Mouse (Mus musculus): ENCODE data around the gene Txlng. TPM values are rescaled to one million over a fixed set of nuclear protein-coding genes. Genes with fewer than 3 reads are reported as not detected.

Gene Txlng
- polyA plus RNA-seq, 1 experiment = 12.3 TPM

- H3K27ac ChIP-seq (ENCODE audit: insufficient read depth, low read depth, low read length) = peak overlapping the region; percentile 22
- peaks cover 4% of the 10 kb centered on the region for H3K4me1 ChIP-seq (ENCODE audit: control insufficient read depth, insufficient read depth, low read length)
- TF ChIP-seq POLR2A (IDR thresholded peaks at IDR 0.05; ENCODE audit: borderline replicate concordance, low read depth, low read length) = no peak
- TF ChIP-seq CTCF (IDR thresholded peaks at IDR 0.05; ENCODE audit: low read depth, low read length) = no peak
- peak overlapping the region; percentile 94 for H3K4me3 ChIP-seq (ENCODE audit: insufficient read depth, low read length)
Measured at GRCm38 (mm10) chrX:162760958-162761515, 68.2 kb downstream of the Txlng start.

DNA sequence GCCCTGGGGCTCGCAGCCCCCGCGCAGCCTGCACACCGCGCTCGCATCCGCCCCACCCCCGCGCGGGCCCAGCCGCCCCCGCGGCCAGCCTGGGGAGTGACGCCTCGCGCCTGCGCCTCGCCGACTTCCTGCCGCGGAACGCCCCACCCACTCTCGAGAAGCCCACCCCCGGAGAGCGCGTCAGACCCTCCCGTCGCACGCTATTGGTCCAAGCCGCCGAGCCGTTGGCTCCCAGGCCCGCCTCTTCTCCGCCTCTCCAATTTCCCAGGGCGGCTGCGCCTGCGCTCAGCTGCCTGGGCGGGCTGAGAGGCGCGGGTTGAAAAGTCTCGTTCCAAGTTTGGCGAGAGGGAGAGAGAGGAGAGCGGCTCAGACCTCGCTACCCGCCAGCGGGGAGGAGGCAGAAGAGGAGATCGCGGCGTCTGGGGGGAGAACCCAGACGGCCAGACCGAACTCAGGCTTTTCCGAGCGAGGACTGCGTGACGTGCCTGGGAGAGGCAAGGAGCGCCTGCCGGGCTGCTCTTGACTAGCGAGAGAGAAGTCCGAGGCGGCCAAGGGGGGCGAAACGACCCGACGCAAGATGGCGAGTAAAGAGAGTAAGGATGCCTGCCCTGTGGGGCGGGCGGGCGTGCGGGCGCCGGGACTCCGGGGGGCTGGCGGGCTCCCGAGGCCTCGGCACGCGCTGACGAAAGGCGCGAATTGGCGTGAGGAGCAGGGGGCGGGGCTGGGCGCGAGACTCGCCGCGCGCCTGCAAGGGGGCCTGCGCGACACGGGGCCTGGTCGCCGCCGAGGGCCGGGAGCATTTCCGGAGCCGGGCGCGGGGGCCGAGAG, 68.9 kb downstream of the Txlng start, which contains the start of gene Rbbp7:
Rbbp7 (plus strand) TSS at position 288 of the 828 bp plus-strand sequence.
- H3K4me1 ChIP-seq (ENCODE audit: control insufficient read depth, insufficient read depth, low read length) = peaks cover 4% of the 10 kb centered on the region
- peak within 1 kb of the TSS; percentile 91 for H3K27ac ChIP-seq (ENCODE audit: insufficient read depth, low read depth, low read length)
- no peak for TF ChIP-seq CTCF (IDR thresholded peaks at IDR 0.05; ENCODE audit: low read depth, low read length)
- no peak for TF ChIP-seq POLR2A (IDR thresholded peaks at IDR 0.05; ENCODE audit: borderline replicate concordance, low read depth, low read length)

GRCm38 (mm10) chrX:162759251-162760114, 69.8 kb downstream of the Txlng start:
- peak overlapping the region; percentile 91 for H3K27ac ChIP-seq (ENCODE audit: insufficient read depth, low read depth, low read length)
- H3K4me1 ChIP-seq (ENCODE audit: control insufficient read depth, insufficient read depth, low read length) = peaks cover 4% of the 10 kb centered on the region
- no peak for TF ChIP-seq CTCF (IDR thresholded peaks at IDR 0.05; ENCODE audit: low read depth, low read length)
- no peak for TF ChIP-seq POLR2A (IDR thresholded peaks at IDR 0.05; ENCODE audit: borderline replicate concordance, low read depth, low read length)
- peak overlapping the region; percentile 49 for H3K4me3 ChIP-seq (ENCODE audit: insufficient read depth, low read length)

More for the DNA sequence above, 68.9 kb downstream of the Txlng start, which contains the start of gene Rbbp7:
- peak within 1 kb of the TSS; percentile 94 for H3K4me3 ChIP-seq (ENCODE audit: insufficient read depth, low read length)

DNA sequence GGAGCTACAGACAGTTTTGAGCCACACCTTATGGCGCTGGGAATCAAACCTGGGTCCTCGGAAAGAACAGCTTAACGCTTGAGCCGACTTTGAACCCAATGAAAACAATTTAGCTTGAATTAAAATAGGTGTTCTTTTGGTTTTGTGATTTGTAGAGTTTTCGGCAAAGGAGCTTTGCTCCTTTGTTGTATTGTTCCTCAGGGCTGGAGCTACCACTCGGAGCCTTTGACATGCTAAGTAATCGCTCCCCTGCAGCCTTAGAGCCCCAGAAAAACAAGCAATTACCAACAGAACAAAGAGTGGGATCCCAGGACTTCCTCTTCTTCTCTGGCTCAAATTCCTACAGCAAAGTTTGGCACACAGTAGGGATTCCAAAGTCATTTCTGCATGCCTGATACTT, 73.2 kb downstream of the Txlng start:
- Histone ChIP-seq H3K4me1 (ENCODE audit: control insufficient read depth, insufficient read depth, low read length) (peaks cover 4% of the 10 kb centered on the region), H3K27ac (ENCODE audit: insufficient read depth, low read depth, low read length) (no peak overlapping the region), H3K4me3 (ENCODE audit: insufficient read depth, low read length) (no peak overlapping the region)
- TF ChIP-seq CTCF (IDR thresholded peaks at IDR 0.05; ENCODE audit: low read depth, low read length) (no peak), POLR2A (IDR thresholded peaks at IDR 0.05; ENCODE audit: borderline replicate concordance, low read depth, low read length) (no peak)

- Histone ChIP-seq H3K4me3 (ENCODE audit: insufficient read depth, low read length) (no peak overlapping the region), H3K4me1 (ENCODE audit: control insufficient read depth, insufficient read depth, low read length) (peaks cover 8% of the 10 kb centered on the region), H3K27ac (ENCODE audit: insufficient read depth, low read depth, low read length) (no peak overlapping the region)
- no peak for TF ChIP-seq CTCF (IDR thresholded peaks at IDR 0.05; ENCODE audit: low read depth, low read length)
- no peak for TF ChIP-seq POLR2A (IDR thresholded peaks at IDR 0.05; ENCODE audit: borderline replicate concordance, low read depth, low read length)
Measured at GRCm38 (mm10) chrX:162754314-162754713, 74.9 kb downstream of the Txlng start.

DNA sequence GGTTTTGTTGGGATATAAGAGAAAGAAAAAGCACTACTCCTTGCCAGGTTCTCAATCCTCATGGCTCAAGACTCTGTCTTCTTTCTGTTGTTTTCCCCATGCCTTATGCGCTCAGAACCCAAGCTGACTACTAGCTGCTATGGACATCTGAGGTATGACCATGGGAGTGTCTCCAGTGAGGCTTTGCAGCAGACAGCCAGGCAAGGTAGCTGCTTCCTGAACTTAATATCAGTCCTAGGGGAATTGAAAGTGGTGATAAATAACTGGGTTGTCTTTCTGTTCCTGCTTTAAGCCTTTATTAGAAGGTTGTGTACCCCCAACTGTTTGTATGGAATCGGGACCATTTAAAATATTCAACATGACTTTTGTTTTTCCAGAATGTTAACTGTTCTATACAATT, 76.8 kb downstream of the Txlng start:
- peaks cover 4% of the 10 kb centered on the region for H3K4me1 ChIP-seq (ENCODE audit: control insufficient read depth, insufficient read depth, low read length)
- no peak overlapping the region for H3K4me3 ChIP-seq (ENCODE audit: insufficient read depth, low read length)
- no peak overlapping the region for H3K27ac ChIP-seq (ENCODE audit: insufficient read depth, low read depth, low read length)
- TF ChIP-seq CTCF (IDR thresholded peaks at IDR 0.05; ENCODE audit: low read depth, low read length) (no peak), POLR2A (IDR thresholded peaks at IDR 0.05; ENCODE audit: borderline replicate concordance, low read depth, low read length) (no peak)

- no peak for TF ChIP-seq CTCF (IDR thresholded peaks at IDR 0.05; ENCODE audit: low read depth, low read length)
- TF ChIP-seq POLR2A (IDR thresholded peaks at IDR 0.05; ENCODE audit: borderline replicate concordance, low read depth, low read length) = no peak
- H3K4me3 ChIP-seq (ENCODE audit: insufficient read depth, low read length) = no peak overlapping the region
- no peak overlapping the region for H3K27ac ChIP-seq (ENCODE audit: insufficient read depth, low read depth, low read length)
- H3K4me1 ChIP-seq (ENCODE audit: control insufficient read depth, insufficient read depth, low read length) = peaks cover 4% of the 10 kb centered on the region
Measured at GRCm38 (mm10) chrX:162748696-162749420, 80.4 kb downstream of the Txlng start.

- TF ChIP-seq CTCF (IDR thresholded peaks at IDR 0.05; ENCODE audit: low read depth, low read length) (no peak), POLR2A (IDR thresholded peaks at IDR 0.05; ENCODE audit: borderline replicate concordance, low read depth, low read length) (no peak)
- Histone ChIP-seq H3K4me3 (ENCODE audit: insufficient read depth, low read length) (no peak overlapping the region), H3K27ac (ENCODE audit: insufficient read depth, low read depth, low read length) (no peak overlapping the region), H3K4me1 (ENCODE audit: control insufficient read depth, insufficient read depth, low read length) (no peaks in the 10 kb centered on the region)
Measured at GRCm38 (mm10) chrX:162736140-162736659, 93.1 kb downstream of the Txlng start.
